Mouse (Mus musculus) CH12.LX (cell line): ENCODE results near the gene Gm20388.
"Not testable (repeated sequence)": the region's sequence is repeated elsewhere in the genome, so short reads cannot be mapped to it uniquely, and the experiment has no call there.

ENCODE experiments used
- CTCF ChIP-seq, 2 experiments: IDR thresholded peaks in 1 of 2; conservative IDR thresholded peaks in 1 of 2; 2 replicates each; pipeline ENCODE4 v1.5.1; 2011 to 2012; ENCODE audit warnings: low read depth in 2 of 2, low read length in 2 of 2, improper control_type of control experiment in 1 of 2, inconsistent platforms in 1 of 2, mild to moderate bottlenecking in 1 of 2, moderate library complexity in 1 of 2
- E2F4 ChIP-seq: IDR thresholded peaks from 2 replicates; pipeline ENCODE4 v1.6.1; 2011; ENCODE audit warnings: low read depth, low read length, improper control_type of control experiment; ENCODE audit not compliant: insufficient replicate concordance
- EP300 ChIP-seq: IDR thresholded peaks from 2 replicates; pipeline ENCODE4 v1.6.1; 2011; ENCODE audit warnings: low read length, improper control_type of control experiment
- HCFC1 ChIP-seq: IDR thresholded peaks from 2 replicates; pipeline ENCODE4 v1.6.1; 2012; ENCODE audit warnings: low read depth, mild to moderate bottlenecking, inconsistent platforms, low read length, improper control_type of control experiment
- JUN ChIP-seq: IDR thresholded peaks from 2 replicates; pipeline ENCODE4 v1.6.1; 2011; ENCODE audit warnings: low read depth, mild to moderate bottlenecking, low read length, improper control_type of control experiment, moderate library complexity; ENCODE audit not compliant: insufficient read depth
- MAX ChIP-seq: IDR thresholded peaks from 2 replicates; pipeline ENCODE4 v1.6.1; 2011; ENCODE audit warnings: low read length, improper control_type of control experiment
- MAZ ChIP-seq: IDR thresholded peaks from 2 replicates; pipeline ENCODE4 v1.6.1; 2012; ENCODE audit warnings: low read depth, mild to moderate bottlenecking, inconsistent platforms, low read length, improper control_type of control experiment, moderate library complexity
- MYC ChIP-seq: IDR thresholded peaks from 2 replicates; pipeline ENCODE4 v1.6.1; 2011; ENCODE audit warnings: low read depth, mild to moderate bottlenecking, improper control_type of control experiment, low read length
- POLR2A ChIP-seq: IDR thresholded peaks from 2 replicates; pipeline ENCODE4 v1.6.1; 2011; ENCODE audit warnings: low read depth, mild to moderate bottlenecking, improper control_type of control experiment, low read length
- SMC3 ChIP-seq: IDR thresholded peaks from 2 replicates; pipeline ENCODE4 v1.6.1; 2011; ENCODE audit warnings: low read depth, low read length, improper control_type of control experiment
- ZC3H11A ChIP-seq: IDR thresholded peaks from 2 replicates; pipeline ENCODE4 v1.6.1; 2012; ENCODE audit warnings: low read depth, mild to moderate bottlenecking, inconsistent platforms, low read length, improper control_type of control experiment
- ZKSCAN1 ChIP-seq: IDR thresholded peaks from 2 replicates; pipeline ENCODE4 v1.6.1; 2012; ENCODE audit warnings: low read depth, inconsistent platforms, low read length, improper control_type of control experiment, borderline replicate concordance

DNA sequence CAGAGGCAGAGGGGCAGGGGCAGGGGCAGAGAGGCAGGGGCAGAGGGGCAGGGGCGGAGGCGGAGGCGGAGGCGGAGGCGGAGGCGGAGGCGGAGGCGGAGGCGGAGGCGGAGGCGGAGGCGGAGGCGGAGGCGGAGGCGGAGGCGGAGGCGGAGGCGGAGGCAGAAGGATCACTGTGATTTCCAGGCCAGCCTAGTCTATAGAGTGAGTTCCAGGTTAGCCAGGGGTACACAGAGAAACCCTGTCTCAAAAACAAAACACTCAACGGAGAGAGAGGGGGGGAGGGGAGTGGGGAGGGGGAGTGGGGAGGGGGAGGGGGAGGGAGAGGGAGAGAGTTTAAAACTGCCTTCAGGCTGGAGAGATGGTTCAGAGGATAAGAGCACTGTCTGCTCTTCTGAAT, 1408.1 kb downstream of the Gm20388 start:
- TF ChIP-seq CTCF (conservative IDR thresholded peaks at IDR 0.05 in 1 of 2, IDR thresholded peaks at IDR 0.05 in 1 of 2; ENCODE audit: low read depth in 2 of 2, low read length in 2 of 2); HCFC1; POLR2A; SMC3; MAX; EP300; ZC3H11A; MAZ; MYC; ZKSCAN1; JUN; E2F4: not testable (repeated sequence)
